Mouse (Mus musculus) CD4-positive helper T cell, adult 2 months (primary cell): Measurements from ENCODE around the gene Me1.
A peak's percentile ranks its signal among the peaks of the same experiment; 100 is the strongest.

Experiments
- DNase-seq: peaks from one replicate; pipeline ENCODE4 v3.0.0-alpha.2; 2012; ENCODE audit warnings: low read depth, missing footprints, low spot score

The Me1 gene

GRCm38 (mm10) chr9:86660327-86660726, 35.4 kb downstream of the Me1 start:
- no peak for DNase-seq

- DNase-seq: no peak
These were observed 37.4 kb downstream of the Me1 start for GRCm38 (mm10) chr9:86658347-86658746.

- no peak for DNase-seq
These were observed 43.6 kb downstream of the Me1 start for GRCm38 (mm10) chr9:86652194-86652593.

GRCm38 (mm10) chr9:86651254-86651653, 44.5 kb downstream of the Me1 start:
- no peak for DNase-seq

GRCm38 (mm10) chr9:86650822-86651221, 44.9 kb downstream of the Me1 start:
- no peak for DNase-seq

GRCm38 (mm10) chr9:86647931-86648550, 47.7 kb downstream of the Me1 start:
- DNase-seq: no peak

- no peak for DNase-seq
These were observed 48.9 kb downstream of the Me1 start for GRCm38 (mm10) chr9:86646807-86647206.

- no peak for DNase-seq
These were observed 52.3 kb downstream of the Me1 start for GRCm38 (mm10) chr9:86643497-86643896.

- no peak for DNase-seq
These were observed 57.0 kb downstream of the Me1 start for GRCm38 (mm10) chr9:86638771-86639170.

- peak; percentile 37 for DNase-seq
These were observed 64.6 kb downstream of the Me1 start for GRCm38 (mm10) chr9:86631153-86631552.

GRCm38 (mm10) chr9:86630352-86630931, 65.3 kb downstream of the Me1 start:
- no peak for DNase-seq

- DNase-seq: no peak
These were observed 66.4 kb downstream of the Me1 start for GRCm38 (mm10) chr9:86629379-86629778.

GRCm38 (mm10) chr9:86627745-86628496, 67.8 kb downstream of the Me1 start:
- no peak for DNase-seq

GRCm38 (mm10) chr9:86626906-86627305, 68.8 kb downstream of the Me1 start:
- no peak for DNase-seq

GRCm38 (mm10) chr9:86624781-86625180, 71.0 kb downstream of the Me1 start:
- DNase-seq: peak; percentile 59

GRCm38 (mm10) chr9:86624039-86624438, 71.7 kb downstream of the Me1 start:
- peak; percentile 46 for DNase-seq

GRCm38 (mm10) chr9:86622062-86622461, 73.7 kb downstream of the Me1 start:
- DNase-seq: no peak

GRCm38 (mm10) chr9:86619341-86620139, 76.2 kb downstream of the Me1 start:
- no peak for DNase-seq

GRCm38 (mm10) chr9:86617837-86618492, 77.8 kb downstream of the Me1 start:
- peak; percentile 52 for DNase-seq

- no peak for DNase-seq
These were observed 80.0 kb downstream of the Me1 start for GRCm38 (mm10) chr9:86615765-86616164.

- no peak for DNase-seq
These were observed 83.7 kb downstream of the Me1 start for GRCm38 (mm10) chr9:86612091-86612490.

GRCm38 (mm10) chr9:86605776-86606175, 90.0 kb downstream of the Me1 start:
- no peak for DNase-seq
